25 mouse cellular contexts compared by ENCODE assay signal in the genomic region with DNA sequence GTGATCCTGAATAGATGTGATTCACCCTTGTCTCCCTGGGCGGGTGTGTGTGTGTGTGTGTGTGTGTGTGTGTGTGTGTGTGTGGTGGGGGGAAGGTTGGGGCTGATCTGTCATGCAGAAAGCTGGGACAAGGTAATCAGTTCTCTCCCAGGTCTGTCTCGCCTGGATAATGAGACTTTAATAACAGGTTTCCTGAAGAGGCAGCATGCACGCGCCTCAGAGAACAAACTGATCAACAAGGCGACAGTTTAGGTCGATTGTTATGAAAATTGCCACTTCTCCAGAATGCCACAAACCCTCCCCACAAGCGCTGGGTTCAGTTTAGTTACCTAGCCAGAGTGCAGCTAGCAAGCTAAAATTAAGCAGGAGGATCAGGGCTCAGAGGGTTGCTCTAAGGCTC. TPM values are rescaled to one million over a fixed set of nuclear protein-coding genes. Genes with fewer than 3 reads are reported as not detected.
DNase-seq lines count a peak whose midpoint lies in the region; ATAC-seq and TF ChIP-seq lines count a peak whose summit lies in the region.
"Had no signal": no experiment of that assay in that cellular context is flagged by ENCODE, and none has a peak within 500 bp of the region (broad histone marks: within the 10 kb centered on the region; RNA-seq: fewer than 3 reads in every experiment).

No protein-coding gene starts in this region.

- no peaks in the 10 kb centered on the region for H3K9me3 ChIP-seq in heart, embryonic 13.5 days
- H3K9me3 ChIP-seq in midbrain, embryonic 14.5 days (ENCODE audit: control insufficient read depth, low read length), result no peaks in the 10 kb centered on the region
- no peaks in the 10 kb centered on the region for H3K9me3 ChIP-seq in midbrain, postnatal 0 days (ENCODE audit: low read length)
- no peaks in the 10 kb centered on the region for H3K9me3 ChIP-seq in forebrain, embryonic 14.5 days (replicated peaks; ENCODE audit: control insufficient read depth, low read length)
- H3K9me3 ChIP-seq: megakaryocyte, embryonic 14.5 days; neural tube, embryonic 13.5 days had no signal

- no peak overlapping the region for H3K4me3 ChIP-seq in heart, embryonic 13.5 days
- H3K4me3 ChIP-seq in midbrain, embryonic 14.5 days (replicated peaks; ENCODE audit: low read depth, low read length), result no peak overlapping the region
- H3K4me3 ChIP-seq in midbrain, postnatal 0 days (ENCODE audit: low read depth, low read length), result no peak overlapping the region
- H3K4me3 ChIP-seq in forebrain, embryonic 14.5 days (ENCODE audit: low read depth, low read length), result no peak overlapping the region
- H3K4me3 ChIP-seq in olfactory bulb, adult 2 months (ENCODE audit: insufficient read depth, low read depth, low read length), result no peak overlapping the region
- H3K4me3 ChIP-seq: megakaryocyte, embryonic 14.5 days; neural tube, embryonic 13.5 days had no signal

- WGBS in heart, embryonic 13.5 days, result 70% methylated on average over 7 of the region's 7 CpGs
- WGBS in midbrain, embryonic 14.5 days, result 33% methylated on average over 7 of the region's 7 CpGs
- WGBS in midbrain, postnatal 0 days, result 36% methylated on average over 7 of the region's 7 CpGs
- WGBS in forebrain, embryonic 14.5 days, result 23% methylated on average over 7 of the region's 7 CpGs
- 46% methylated on average over 7 of the region's 7 CpGs for WGBS in olfactory bulb, adult 2 months

- peak overlapping the region; percentile 37 for H3K27ac ChIP-seq in heart, embryonic 13.5 days (replicated peaks)
- H3K27ac ChIP-seq in midbrain, embryonic 14.5 days (replicated peaks; ENCODE audit: low read depth, low read length), result 0 out of 2 replicates have a peak overlapping the region, but pooled peaks have one; percentile 13
- no peak overlapping the region for H3K27ac ChIP-seq in midbrain, postnatal 0 days (ENCODE audit: low read depth, low read length)
- no peak overlapping the region; the same call in 1 of the 2 replicates for H3K27ac ChIP-seq in forebrain, embryonic 14.5 days (ENCODE audit: low read depth, low read length)
- H3K27ac ChIP-seq in olfactory bulb, adult 2 months (ENCODE audit: insufficient read depth, low read depth, low read length), result peak overlapping the region; percentile 74
- H3K27ac ChIP-seq: neural tube, embryonic 13.5 days had no signal

- no peak for ATAC-seq in heart, embryonic 13.5 days (ENCODE audit: extremely low read depth, insufficient number of reproducible peaks, low FRiP score, low TSS enrichment)
- ATAC-seq in midbrain, embryonic 14.5 days (ENCODE audit: low FRiP score, low TSS enrichment), result no peak
- ATAC-seq in midbrain, postnatal 0 days (ENCODE audit: low FRiP score), result no peak
- peak; percentile 47 for ATAC-seq in forebrain, embryonic 14.5 days
- ATAC-seq: liver, postnatal 0 days had no signal

- no peak overlapping the region for H3K4me2 ChIP-seq in heart, embryonic 13.5 days
- no peak overlapping the region for H3K4me2 ChIP-seq in midbrain, embryonic 14.5 days (ENCODE audit: low read length)
- no peak overlapping the region for H3K4me2 ChIP-seq in midbrain, postnatal 0 days (ENCODE audit: low read depth, low read length, poor library complexity, severe bottlenecking)
- no peak overlapping the region for H3K4me2 ChIP-seq in forebrain, embryonic 14.5 days (ENCODE audit: low read length)
- H3K4me2 ChIP-seq: heart, embryonic 11.5 days; neural tube, embryonic 13.5 days had no signal

- no peak for DNase-seq in heart, adult 11 months
- DNase-seq in midbrain, embryonic 14.5 days, result peak; percentile 21
- DNase-seq in midbrain, postnatal 0 days (ENCODE audit: low spot score), result no peak
- DNase-seq in forebrain, embryonic 14.5 days (ENCODE audit: low spot score), result peak; percentile 53
- DNase-seq in cerebellum, postnatal 4 days (ENCODE audit: low spot score in 2 of 2), result no peak
- DNase-seq: adrenal gland, adult 8-10 months; cerebellum, adult 11-12 months; cerebellum, postnatal 14 days; kidney, adult 8-10 months; kidney, postnatal 25 days; left cerebral cortex, postnatal 4 days; liver, postnatal 0 days; lung, postnatal 10 days; right cerebral cortex, postnatal 14 days; spleen, adult 18-20 months; thymus, adult 18-20 months had no signal

- no peak for TF ChIP-seq CTCF in midbrain, postnatal 0 days (IDR thresholded peaks at IDR 0.05)
- no peak for TF ChIP-seq CTCF in olfactory bulb, adult 2 months (IDR thresholded peaks at IDR 0.05; ENCODE audit: insufficient read depth, low read depth, low read length)

- no peak overlapping the region for H3K9ac ChIP-seq in heart, embryonic 13.5 days
- H3K9ac ChIP-seq in midbrain, embryonic 14.5 days (replicated peaks; ENCODE audit: low read length), result no peak overlapping the region; the same call in 1 of the 2 replicates
- no peak overlapping the region for H3K9ac ChIP-seq in midbrain, postnatal 0 days (replicated peaks; ENCODE audit: low read length, poor library complexity, severe bottlenecking)
- H3K9ac ChIP-seq in forebrain, embryonic 14.5 days (ENCODE audit: low read length), result 0 out of 2 replicates have a peak overlapping the region, but pooled peaks have one; percentile 22
- H3K9ac ChIP-seq: liver, postnatal 0 days; neural tube, embryonic 13.5 days had no signal

- H3K27me3 ChIP-seq in heart, embryonic 13.5 days (replicated peaks), result peaks cover 3% of the 10 kb centered on the region; the same call in 1 of the 2 replicates
- H3K27me3 ChIP-seq in midbrain, embryonic 14.5 days (ENCODE audit: control insufficient read depth, insufficient read depth, low read length), result no peaks in the 10 kb centered on the region
- H3K27me3 ChIP-seq in midbrain, postnatal 0 days (ENCODE audit: insufficient read depth, low read length), result no peaks in the 10 kb centered on the region
- no peaks in the 10 kb centered on the region for H3K27me3 ChIP-seq in forebrain, embryonic 14.5 days (replicated peaks; ENCODE audit: control insufficient read depth, insufficient read depth, low read length)
- H3K27me3 ChIP-seq: neural tube, embryonic 13.5 days had no signal

- H3K4me1 ChIP-seq in heart, embryonic 13.5 days, result peaks cover 23% of the 10 kb centered on the region
- peaks cover 15% of the 10 kb centered on the region for H3K4me1 ChIP-seq in midbrain, embryonic 14.5 days (ENCODE audit: control insufficient read depth, insufficient read depth, low read length)
- 0 out of 2 replicates have a peak, but pooled peaks cover 7% of the 10 kb centered on the region for H3K4me1 ChIP-seq in midbrain, postnatal 0 days (ENCODE audit: insufficient read depth, low read length)
- H3K4me1 ChIP-seq in forebrain, embryonic 14.5 days (ENCODE audit: control insufficient read depth, insufficient read depth, low read length), result peaks cover 17% of the 10 kb centered on the region
- peaks cover 33% of the 10 kb centered on the region for H3K4me1 ChIP-seq in olfactory bulb, adult 2 months (ENCODE audit: control insufficient read depth, insufficient read depth, low read length)
- H3K4me1 ChIP-seq: megakaryocyte, embryonic 14.5 days had no signal

- TF ChIP-seq POLR2A in olfactory bulb, adult 2 months (IDR thresholded peaks at IDR 0.05; ENCODE audit: insufficient read depth, low read depth, low read length), result no peak

- no peaks in the 10 kb centered on the region for H3K36me3 ChIP-seq in heart, embryonic 13.5 days
- no peaks in the 10 kb centered on the region for H3K36me3 ChIP-seq in midbrain, embryonic 14.5 days (ENCODE audit: control insufficient read depth, insufficient read depth, low read length)
- peaks cover 3% of the 10 kb centered on the region; the same call in 1 of the 2 replicates for H3K36me3 ChIP-seq in midbrain, postnatal 0 days (ENCODE audit: insufficient read depth, low read length)
- no peaks in the 10 kb centered on the region for H3K36me3 ChIP-seq in forebrain, embryonic 14.5 days (ENCODE audit: control insufficient read depth, insufficient read depth, low read length)
- H3K36me3 ChIP-seq: neural tube, embryonic 13.5 days had no signal

RNA-seq across cellular contexts. Expression of gene Gm45623, which starts 40.8 kb away (rescaled TPM):
- 0.27 and 0.39 TPM in 2 replicates for polyA plus RNA-seq in heart, embryonic 13.5 days (2015; fragmentation: Nextera tagmentation; extraction: Ambion mirVana)
- 1.1 and 2.1 TPM in 2 replicates for polyA plus RNA-seq in midbrain, embryonic 14.5 days (2014; fragmentation: Nextera tagmentation; extraction: Ambion mirVana)
- 7.9 and 11.3 TPM in 2 replicates for total RNA-seq in midbrain, postnatal 0 days (2014; rRNA removed)
- 2.0 and 2.2 TPM in 2 replicates for polyA plus RNA-seq in midbrain, postnatal 0 days (2015; fragmentation: Nextera tagmentation; extraction: Ambion mirVana)
- 0.85 and 1.1 TPM in 2 replicates for polyA plus RNA-seq in forebrain, embryonic 14.5 days (2014; fragmentation: Nextera tagmentation; extraction: Ambion mirVana)
- not detected in 2 replicates for polyA plus RNA-seq in olfactory bulb, adult 2 months (2012; ENCODE audit: insufficient read depth, insufficient read length, low replicate concordance, missing spikeins)
- total RNA-seq: adrenal gland, adult 8-10 months; gastrocnemius, adult 18-20 months; gastrocnemius, postnatal 4 days; heart, postnatal 25 days; liver, adult 2 months had no signal
- polyA plus RNA-seq: liver, adult 2 months; liver, postnatal 0 days had no signal

Comparison
In these comparisons a context has a peak if more than half of its experiments do, and no peak if none do; other contexts are left out.
1. H3K27ac ChIP-seq: peak in heart, embryonic 13.5 days (single experiment), midbrain, embryonic 14.5 days (single experiment) and olfactory bulb, adult 2 months (single experiment); none in midbrain, postnatal 0 days (single experiment) and forebrain, embryonic 14.5 days (single experiment).
2. DNase-seq: peak in midbrain, embryonic 14.5 days (single experiment) and forebrain, embryonic 14.5 days (single experiment); none in heart, adult 11 months (single experiment), midbrain, postnatal 0 days (single experiment) and cerebellum, postnatal 4 days (0 of 2).